Mouse (Mus musculus): Measurements from ENCODE around the gene Prdm12.

Gene Prdm12

GRCm38 (mm10) chr2:31637311-31637710 is 2.5 kb upstream of the Prdm12 start:
- DNase-seq (ENCODE audit: low read depth, low spot score): no peak
- Histone ChIP-seq H3K36me3 (ENCODE audit: control insufficient read depth, insufficient read depth, low read length, poor library complexity, severe bottlenecking) (no peaks in the 10 kb centered on the region), H3K27me3 (ENCODE audit: control insufficient read depth, insufficient read depth, low read length, poor library complexity, severe bottlenecking) (no peaks in the 10 kb centered on the region; the same call in none of the 2 replicates)

- peak; percentile 33 for DNase-seq (ENCODE audit: low read depth, low spot score)
- no peaks in the 10 kb centered on the region for H3K36me3 ChIP-seq (ENCODE audit: control insufficient read depth, insufficient read depth, low read length, poor library complexity, severe bottlenecking)
- H3K27me3 ChIP-seq (ENCODE audit: control insufficient read depth, insufficient read depth, low read length, poor library complexity, severe bottlenecking): no peaks in the 10 kb centered on the region; the same call in none of the 2 replicates
Observed at GRCm38 (mm10) chr2:31637807-31638206, 2.0 kb upstream of the Prdm12 start.

- no peak for DNase-seq (ENCODE audit: low read depth, low spot score)
- H3K27me3 ChIP-seq (ENCODE audit: control insufficient read depth, insufficient read depth, low read length, poor library complexity, severe bottlenecking): no peaks in the 10 kb centered on the region; the same call in none of the 2 replicates
- no peaks in the 10 kb centered on the region for H3K36me3 ChIP-seq (ENCODE audit: control insufficient read depth, insufficient read depth, low read length, poor library complexity, severe bottlenecking)
Observed at GRCm38 (mm10) chr2:31638581-31639465, 1.0 kb upstream of the Prdm12 start.

GRCm38 (mm10) chr2:31639466-31639760 is 424 bp upstream of the Prdm12 start:
- no peaks in the 10 kb centered on the region; the same call in none of the 2 replicates for H3K27me3 ChIP-seq (ENCODE audit: control insufficient read depth, insufficient read depth, low read length, poor library complexity, severe bottlenecking)
- H3K36me3 ChIP-seq (ENCODE audit: control insufficient read depth, insufficient read depth, low read length, poor library complexity, severe bottlenecking): no peaks in the 10 kb centered on the region
- no peak for DNase-seq (ENCODE audit: low read depth, low spot score)

- Histone ChIP-seq H3K27me3 (ENCODE audit: control insufficient read depth, insufficient read depth, low read length, poor library complexity, severe bottlenecking) (no peaks in the 10 kb centered on the region; the same call in none of the 2 replicates), H3K36me3 (ENCODE audit: control insufficient read depth, insufficient read depth, low read length, poor library complexity, severe bottlenecking) (no peaks in the 10 kb centered on the region)
- no peak for DNase-seq (ENCODE audit: low read depth, low spot score)
Observed at GRCm38 (mm10) chr2:31640609-31641507, 1.0 kb downstream of the Prdm12 start.

GRCm38 (mm10) chr2:31641508-31641830 is 1.6 kb downstream of the Prdm12 start:
- H3K36me3 ChIP-seq (ENCODE audit: control insufficient read depth, insufficient read depth, low read length, poor library complexity, severe bottlenecking): no peaks in the 10 kb centered on the region
- DNase-seq (ENCODE audit: low read depth, low spot score): no peak
- H3K27me3 ChIP-seq (ENCODE audit: control insufficient read depth, insufficient read depth, low read length, poor library complexity, severe bottlenecking): no peaks in the 10 kb centered on the region; the same call in none of the 2 replicates

- Histone ChIP-seq H3K27me3 (ENCODE audit: control insufficient read depth, insufficient read depth, low read length, poor library complexity, severe bottlenecking) (no peaks in the 10 kb centered on the region; the same call in none of the 2 replicates), H3K36me3 (ENCODE audit: control insufficient read depth, insufficient read depth, low read length, poor library complexity, severe bottlenecking) (no peaks in the 10 kb centered on the region)
- no peak for DNase-seq (ENCODE audit: low read depth, low spot score)
Observed at GRCm38 (mm10) chr2:31641929-31642328, 2.1 kb downstream of the Prdm12 start.

GRCm38 (mm10) chr2:31653971-31654853 is 14.4 kb downstream of the Prdm12 start:
- no peaks in the 10 kb centered on the region; the same call in 1 of the 2 replicates for H3K27me3 ChIP-seq (ENCODE audit: control insufficient read depth, insufficient read depth, low read length, poor library complexity, severe bottlenecking)
- DNase-seq (ENCODE audit: low read depth, low spot score): peak; percentile 20
- H3K36me3 ChIP-seq (ENCODE audit: control insufficient read depth, insufficient read depth, low read length, poor library complexity, severe bottlenecking): no peaks in the 10 kb centered on the region

GRCm38 (mm10) chr2:31654854-31655559 is 15.2 kb downstream of the Prdm12 start:
- H3K36me3 ChIP-seq (ENCODE audit: control insufficient read depth, insufficient read depth, low read length, poor library complexity, severe bottlenecking): no peaks in the 10 kb centered on the region
- H3K27me3 ChIP-seq (ENCODE audit: control insufficient read depth, insufficient read depth, low read length, poor library complexity, severe bottlenecking): no peaks in the 10 kb centered on the region; the same call in 1 of the 2 replicates
- peak; percentile 50 for DNase-seq (ENCODE audit: low read depth, low spot score)

- no peak for DNase-seq (ENCODE audit: low read depth, low spot score)
- Histone ChIP-seq H3K27me3 (ENCODE audit: control insufficient read depth, insufficient read depth, low read length, poor library complexity, severe bottlenecking) (no peaks in the 10 kb centered on the region), H3K36me3 (ENCODE audit: control insufficient read depth, insufficient read depth, low read length, poor library complexity, severe bottlenecking) (no peaks in the 10 kb centered on the region)
Observed at GRCm38 (mm10) chr2:31656374-31656773, 16.5 kb downstream of the Prdm12 start.

- no peak for DNase-seq (ENCODE audit: low read depth, low spot score)
- no peaks in the 10 kb centered on the region; the same call in 1 of the 2 replicates for H3K27me3 ChIP-seq (ENCODE audit: control insufficient read depth, insufficient read depth, low read length, poor library complexity, severe bottlenecking)
- no peaks in the 10 kb centered on the region for H3K36me3 ChIP-seq (ENCODE audit: control insufficient read depth, insufficient read depth, low read length, poor library complexity, severe bottlenecking)
Observed at GRCm38 (mm10) chr2:31662939-31663803, 23.3 kb downstream of the Prdm12 start.

- no peaks in the 10 kb centered on the region; the same call in 1 of the 2 replicates for H3K27me3 ChIP-seq (ENCODE audit: control insufficient read depth, insufficient read depth, low read length, poor library complexity, severe bottlenecking)
- H3K36me3 ChIP-seq (ENCODE audit: control insufficient read depth, insufficient read depth, low read length, poor library complexity, severe bottlenecking): no peaks in the 10 kb centered on the region
- DNase-seq (ENCODE audit: low read depth, low spot score): no peak
Observed at GRCm38 (mm10) chr2:31663804-31664180, 24.0 kb downstream of the Prdm12 start.

GRCm38 (mm10) chr2:31667332-31667731 is 27.5 kb downstream of the Prdm12 start:
- Histone ChIP-seq H3K36me3 (ENCODE audit: control insufficient read depth, insufficient read depth, low read length, poor library complexity, severe bottlenecking) (no peaks in the 10 kb centered on the region), H3K27me3 (ENCODE audit: control insufficient read depth, insufficient read depth, low read length, poor library complexity, severe bottlenecking) (no peaks in the 10 kb centered on the region; the same call in 1 of the 2 replicates)
- DNase-seq (ENCODE audit: low read depth, low spot score): peak; percentile 32
